Mouse (Mus musculus) A20 (cell line): ENCODE measurements around the gene Dnah11.
"Not testable (repeated sequence)": the region's sequence is repeated elsewhere in the genome, so short reads cannot be mapped to it uniquely, and the experiment has no call there.

Experiments
- DNase-seq: peaks from one replicate; pipeline ENCODE4 v3.0.0-alpha.2; 2011; ENCODE audit warnings: low read depth, low spot score

Gene Dnah11

GRCm38 (mm10) chr12:117980315-117980714 lies 218.5 kb downstream of the Dnah11 start:
- DNase-seq = no peak

GRCm38 (mm10) chr12:117973712-117974111 lies 225.1 kb downstream of the Dnah11 start:
- DNase-seq = no peak

DNA sequence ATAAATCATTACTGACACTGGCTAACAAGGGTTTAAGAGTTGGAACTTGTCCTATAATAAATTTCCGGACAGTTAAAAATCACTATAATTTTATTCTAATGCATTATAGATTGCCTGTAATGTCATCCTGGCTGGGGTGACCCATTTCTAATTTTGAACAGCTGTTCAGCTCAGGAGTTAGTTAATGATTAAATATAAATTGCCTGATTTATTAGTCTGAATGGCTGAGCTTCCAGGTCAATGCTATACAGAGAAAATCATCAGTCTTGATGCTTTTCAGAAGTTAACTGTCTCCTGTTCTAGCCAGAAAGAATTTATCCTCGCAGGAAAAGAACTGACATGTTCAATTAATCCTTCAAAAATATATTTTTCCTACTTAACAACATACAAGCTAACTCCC lies 236.1 kb downstream of the Dnah11 start:
- no peak for DNase-seq

DNA sequence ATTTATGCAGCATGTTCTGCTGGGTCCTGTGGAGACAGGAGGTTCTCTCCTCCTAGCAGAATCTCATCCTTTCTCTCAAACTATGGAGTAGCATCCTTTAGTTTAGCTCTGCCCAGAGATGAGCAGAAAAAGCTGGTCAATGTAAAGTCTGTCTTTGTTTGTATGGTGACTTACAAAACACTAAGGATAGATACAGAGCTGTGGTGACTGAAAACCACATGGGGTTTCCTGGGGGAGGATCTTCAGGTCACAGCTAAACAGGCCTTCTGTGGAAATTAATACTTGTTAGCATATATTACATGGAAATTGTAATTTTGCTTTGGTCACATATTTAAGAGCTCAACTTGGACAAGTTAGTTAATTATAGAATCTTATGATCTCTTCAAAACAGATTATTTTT lies 239.6 kb downstream of the Dnah11 start:
- no peak for DNase-seq

GRCm38 (mm10) chr12:117946823-117947704 lies 251.8 kb downstream of the Dnah11 start:
- peak; percentile 62 for DNase-seq

DNA sequence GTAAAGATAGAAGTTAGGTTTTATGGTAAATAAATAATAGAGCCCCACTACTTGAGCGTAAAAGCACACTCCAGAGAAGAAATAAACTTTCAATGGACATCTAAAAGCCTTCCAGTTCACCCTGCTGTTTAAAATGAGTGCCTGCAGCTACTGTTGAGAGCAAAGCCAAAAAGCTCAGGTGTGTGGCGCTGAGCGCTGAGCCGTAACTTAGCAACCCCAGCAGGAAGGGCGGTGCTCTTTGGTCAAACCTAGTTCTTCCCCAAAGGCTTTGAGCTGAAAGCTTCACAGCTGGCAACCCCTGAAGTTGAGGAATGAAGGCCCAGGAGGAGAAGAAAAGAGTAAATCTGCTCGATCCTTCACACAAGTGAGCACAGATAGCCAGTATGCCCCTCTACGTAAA lies 256.9 kb downstream of the Dnah11 start:
- DNase-seq = peak; percentile 29

GRCm38 (mm10) chr12:117938214-117938613 lies 260.6 kb downstream of the Dnah11 start:
- no peak for DNase-seq

DNA sequence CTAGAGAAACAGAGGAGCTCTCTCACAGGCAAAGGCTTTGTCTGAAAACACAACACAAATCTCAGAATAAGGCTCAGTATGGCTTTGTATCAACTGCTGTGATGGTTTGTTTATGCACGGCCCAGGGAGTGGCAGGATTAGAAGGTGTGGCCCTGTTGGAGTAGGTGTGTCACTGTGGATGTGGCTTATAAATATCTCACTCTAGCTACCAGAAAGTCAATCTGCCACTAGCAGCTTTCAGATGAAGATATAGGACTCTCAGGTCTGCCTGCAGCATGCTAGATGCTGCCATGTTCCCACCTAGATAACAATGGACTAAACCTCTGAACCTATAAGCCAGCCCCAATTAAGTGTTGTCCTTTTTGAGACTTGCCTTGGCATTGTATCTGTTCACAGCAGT lies 266.8 kb downstream of the Dnah11 start:
- no peak for DNase-seq

DNA sequence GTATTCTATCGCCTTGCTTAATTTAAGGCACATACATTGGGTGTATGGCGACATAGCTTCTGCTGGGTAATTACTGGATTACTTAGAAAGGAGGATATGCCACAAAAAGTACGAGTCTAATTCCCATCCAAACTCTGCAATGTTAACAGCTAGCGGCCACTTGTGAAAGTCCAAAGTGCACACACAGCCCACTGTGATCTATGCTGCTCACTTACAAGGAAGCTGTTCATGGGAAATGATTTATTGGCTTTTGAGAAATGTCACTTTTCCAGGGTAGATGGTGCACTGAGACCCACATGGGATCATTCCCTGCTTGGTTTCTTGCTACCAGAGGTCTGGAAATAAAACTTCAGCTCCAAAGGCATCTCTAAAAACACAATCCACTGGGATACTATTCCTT lies 269.1 kb downstream of the Dnah11 start:
- DNase-seq = no peak

- DNase-seq = no peak
These were observed 282.8 kb downstream of the Dnah11 start for GRCm38 (mm10) chr12:117915826-117916588.

- DNase-seq = no peak
These were observed 284.1 kb downstream of the Dnah11 start for GRCm38 (mm10) chr12:117914613-117915245.

GRCm38 (mm10) chr12:117911396-117911795 lies 287.4 kb downstream of the Dnah11 start:
- no peak for DNase-seq

- DNase-seq = not testable (repeated sequence)
These were observed 293.5 kb downstream of the Dnah11 start for GRCm38 (mm10) chr12:117905232-117905840.

DNA sequence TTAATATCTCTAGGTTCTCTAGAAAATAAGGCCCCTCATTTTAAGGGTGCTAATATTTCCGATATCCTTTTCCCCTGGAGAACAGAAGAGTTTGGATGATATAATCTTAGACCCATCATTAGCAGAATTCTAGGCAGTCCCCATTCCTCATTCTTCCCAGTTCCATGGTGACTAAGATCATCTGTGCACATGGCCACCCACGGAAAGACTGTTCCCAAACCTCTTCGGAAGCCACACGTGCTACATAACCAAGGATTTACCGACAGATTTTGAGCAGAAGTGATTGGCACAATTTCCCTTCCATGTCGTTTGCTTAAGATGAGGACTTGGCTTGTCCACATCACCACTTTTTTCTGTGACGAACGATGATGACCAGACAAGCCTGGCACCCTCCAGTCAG lies 295.2 kb downstream of the Dnah11 start:
- DNase-seq = no peak

DNA sequence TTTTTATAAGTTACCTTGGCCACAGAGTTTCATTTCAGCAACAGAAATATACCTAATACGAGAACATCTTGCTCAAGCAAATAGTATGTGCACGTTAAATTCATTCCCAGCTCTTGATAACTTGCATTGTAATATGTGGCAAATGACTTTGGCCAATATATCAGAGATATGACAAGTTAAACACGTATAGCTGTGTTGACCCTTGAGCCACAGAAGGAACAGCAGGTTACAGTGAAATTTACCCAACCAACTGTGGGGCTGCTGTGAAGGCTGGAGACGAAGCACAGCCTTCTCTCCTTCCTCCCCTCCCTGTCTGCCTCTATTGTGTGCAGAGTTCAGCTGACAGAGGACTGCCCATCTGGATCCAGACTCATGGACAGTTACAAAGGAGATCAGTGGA lies 297.5 kb downstream of the Dnah11 start:
- not testable (repeated sequence) for DNase-seq

DNA sequence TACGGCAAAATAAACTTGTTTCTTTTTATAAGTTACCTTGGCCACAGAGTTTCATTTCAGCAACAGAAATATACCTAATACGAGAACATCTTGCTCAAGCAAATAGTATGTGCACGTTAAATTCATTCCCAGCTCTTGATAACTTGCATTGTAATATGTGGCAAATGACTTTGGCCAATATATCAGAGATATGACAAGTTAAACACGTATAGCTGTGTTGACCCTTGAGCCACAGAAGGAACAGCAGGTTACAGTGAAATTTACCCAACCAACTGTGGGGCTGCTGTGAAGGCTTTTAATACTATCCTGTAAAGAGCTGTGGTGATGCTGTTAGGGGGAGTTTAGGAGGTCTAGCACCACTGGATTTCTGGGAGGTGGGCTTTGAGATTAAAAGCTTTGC lies 298.0 kb downstream of the Dnah11 start:
- not testable (repeated sequence) for DNase-seq

GRCm38 (mm10) chr12:117887422-117887821 lies 311.4 kb downstream of the Dnah11 start:
- no peak for DNase-seq

DNA sequence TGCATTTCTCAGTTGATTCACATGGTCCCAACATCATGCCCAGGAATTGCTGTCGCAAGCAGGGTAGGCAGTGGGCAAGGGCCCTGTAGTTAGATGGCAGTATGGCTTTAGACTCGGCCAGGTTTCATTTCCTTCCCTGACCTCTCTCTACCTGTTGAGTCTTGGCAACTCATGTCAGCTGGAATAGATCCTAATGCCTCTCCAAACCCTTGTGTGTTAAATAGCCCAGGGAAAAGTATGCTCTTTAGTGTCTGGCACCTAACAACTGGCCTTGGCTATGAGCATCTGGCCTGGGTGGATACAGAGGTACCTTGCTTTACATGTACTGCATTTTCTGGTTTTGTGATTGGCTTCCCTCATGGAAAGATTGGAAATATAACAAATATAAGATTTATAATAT lies 314.2 kb downstream of the Dnah11 start:
- DNase-seq = no peak

- DNase-seq = no peak
These were observed 320.5 kb downstream of the Dnah11 start for GRCm38 (mm10) chr12:117878341-117878740.

- DNase-seq = no peak
These were observed 326.6 kb downstream of the Dnah11 start for GRCm38 (mm10) chr12:117872265-117872664.

- DNase-seq = peak; percentile 22
These were observed 330.9 kb downstream of the Dnah11 start for GRCm38 (mm10) chr12:117867708-117868564.
